Mouse (Mus musculus) heart, embryonic 11.5 days (tissue): Measurements from ENCODE around the gene Manba. TPM values are rescaled to one million over a fixed set of nuclear protein-coding genes. Genes with fewer than 3 reads are reported as not detected.

Experiments
- ATAC-seq: fragments of 200-750 bp; cut with Nextera tagmentation; replicated peaks from 2 replicates; pipeline ENCODE4 v1.8.0; 2017; ENCODE audit warnings: moderate library complexity; ENCODE audit not compliant: insufficient number of reproducible peaks, low FRiP score, low TSS enrichment
- H3K27ac ChIP-seq: fragments of 300-500 bp; sonication (generic); 2 replicates; pipeline ENCODE4 v1.5.1; 2014; ENCODE audit warnings: mild to moderate bottlenecking, low read depth, low read length
- H3K27me3 ChIP-seq: fragments of 300-500 bp; sonication (generic); 2 replicates; pipeline ENCODE4 v1.6.1; 2014; ENCODE audit warnings: mild to moderate bottlenecking, low read length, mixed read lengths; ENCODE audit not compliant: control insufficient read depth, insufficient read depth
- H3K36me3 ChIP-seq: fragments of 300-500 bp; sonication (generic); 2 replicates; pipeline ENCODE4 v1.6.1; 2014; ENCODE audit warnings: mild to moderate bottlenecking, low read length, moderate library complexity, mixed read lengths; ENCODE audit not compliant: control insufficient read depth, insufficient read depth
- H3K4me1 ChIP-seq: fragments of 300-500 bp; sonication (generic); 2 replicates; pipeline ENCODE4 v1.6.1; 2014; ENCODE audit warnings: low read length; ENCODE audit not compliant: control insufficient read depth, insufficient read depth
- H3K4me2 ChIP-seq: fragments of 300-500 bp; sonication (generic); 2 replicates; pipeline ENCODE4 v1.6.1; 2014; ENCODE audit warnings: mild to moderate bottlenecking, moderate library complexity
- H3K4me3 ChIP-seq: fragments of 300-500 bp; sonication (generic); 2 replicates; pipeline ENCODE4 v1.5.1; 2014; ENCODE audit warnings: low read depth, low read length
- H3K9ac ChIP-seq: fragments of 300-500 bp; sonication (generic); 2 replicates; pipeline ENCODE4 v1.6.1; 2014; ENCODE audit warnings: mild to moderate bottlenecking, low read depth, low read length, moderate library complexity
- H3K9me3 ChIP-seq: fragments of 300-500 bp; sonication (generic); replicated peaks from 2 replicates; pipeline ENCODE4 v1.6.1; 2016; ENCODE audit warnings: low read length; ENCODE audit not compliant: control insufficient read depth
- WGBS: fragments of 180-500 bp; shearing (Covaris S2); extraction: QIAGEN DNeasy Blood & Tissue Kit; methylation state at CpG from one replicate; pipeline ENCODE4 v1.1.7; 2014; ENCODE audit not compliant: insufficient replicate concordance; 5-methylcytosine and 5-hydroxymethylcytosine counted together
- polyA plus RNA-seq: library from polyadenylated mRNA; unstranded; fragments of >200 nt; fragmentation: Nextera tagmentation; extraction: Ambion mirVana; gene quantifications from 2 replicates; pipeline ENCODE4 v1.2.1, GENCODE M21; 2014

Gene Manba
- polyA plus RNA-seq, 1 experiment from 2014 or later, result 29.7 TPM

DNA sequence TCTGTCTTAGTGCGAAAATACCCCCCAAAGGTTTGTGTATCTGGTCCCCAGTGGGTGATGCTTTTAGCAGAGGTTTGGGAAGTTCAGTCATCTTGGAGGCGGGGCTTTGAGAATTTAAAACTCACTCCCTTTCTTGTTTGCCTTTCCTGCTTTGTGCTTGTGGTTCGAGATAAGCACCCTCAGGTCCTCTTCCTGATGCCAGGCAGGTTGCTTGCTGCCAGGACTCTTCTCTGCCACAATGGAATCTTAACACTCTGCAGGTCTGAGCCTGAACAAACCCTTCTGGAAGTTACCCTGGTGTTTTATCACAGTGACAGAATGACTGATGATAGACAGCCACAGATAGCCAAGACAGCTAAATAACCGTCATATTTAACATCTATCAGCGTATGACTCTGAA is 83.2 kb downstream of the Manba start:
- Histone ChIP-seq H3K4me3 (no peak overlapping the region), H3K27ac (no peak overlapping the region), H3K27me3 (no peaks in the 10 kb centered on the region), H3K9ac (no peak overlapping the region), H3K36me3 (no peaks in the 10 kb centered on the region; the same call in 1 of the 2 replicates), H3K9me3 (no peaks in the 10 kb centered on the region), H3K4me2 (no peak overlapping the region), H3K4me1 (peaks cover 14% of the 10 kb centered on the region)
- 29% methylated on average over 5 of the region's 5 CpGs for WGBS
- ATAC-seq, result no peak

DNA sequence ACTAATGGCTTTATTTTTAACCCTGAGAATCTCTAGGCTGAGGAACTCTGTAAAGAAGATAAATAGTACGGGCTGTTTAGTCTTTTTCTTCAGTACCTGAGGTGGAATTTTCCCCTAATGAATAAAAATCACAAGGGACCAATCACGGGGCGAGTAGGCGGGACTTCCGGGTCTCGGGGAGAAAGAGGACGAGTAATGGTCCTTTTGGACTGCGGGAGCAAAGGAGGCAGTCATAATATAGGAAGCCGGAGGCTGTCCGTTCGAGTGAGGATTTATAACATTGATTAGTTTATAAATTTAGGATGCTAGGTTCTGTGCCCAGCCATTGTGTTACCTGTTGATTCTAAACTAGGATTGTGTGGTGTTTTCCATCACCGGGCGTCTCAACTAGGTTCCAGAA is 86.1 kb downstream of the Manba start:
- no peak overlapping the region for H3K9ac ChIP-seq
- no peaks in the 10 kb centered on the region; the same call in 1 of the 2 replicates for H3K36me3 ChIP-seq
- WGBS, result 61% methylated on average over 13 of the region's 13 CpGs
- no peak overlapping the region for H3K27ac ChIP-seq
- H3K27me3 ChIP-seq, result no peaks in the 10 kb centered on the region
- H3K4me2 ChIP-seq, result no peak overlapping the region
- no peak overlapping the region for H3K4me3 ChIP-seq
- no peak for ATAC-seq
- no peaks in the 10 kb centered on the region for H3K9me3 ChIP-seq
- peaks cover 23% of the 10 kb centered on the region for H3K4me1 ChIP-seq

GRCm38 (mm10) chr3:135573051-135573450 is 87.6 kb downstream of the Manba start:
- Histone ChIP-seq H3K9me3 (no peaks in the 10 kb centered on the region), H3K9ac (no peak overlapping the region), H3K4me2 (no peak overlapping the region), H3K36me3 (no peaks in the 10 kb centered on the region; the same call in 1 of the 2 replicates), H3K27me3 (no peaks in the 10 kb centered on the region), H3K4me3 (no peak overlapping the region), H3K4me1 (peaks cover 19% of the 10 kb centered on the region), H3K27ac (0 out of 2 replicates have a peak overlapping the region, but pooled peaks have one; percentile 29)
- no peak for ATAC-seq
- WGBS, result 47% methylated on average over 6 of the region's 6 CpGs

- WGBS, result 72% methylated on average over 3 of the region's 3 CpGs
- ATAC-seq, result no peak
Measured at GRCm38 (mm10) chr3:135575126-135575525, 89.7 kb downstream of the Manba start.

DNA sequence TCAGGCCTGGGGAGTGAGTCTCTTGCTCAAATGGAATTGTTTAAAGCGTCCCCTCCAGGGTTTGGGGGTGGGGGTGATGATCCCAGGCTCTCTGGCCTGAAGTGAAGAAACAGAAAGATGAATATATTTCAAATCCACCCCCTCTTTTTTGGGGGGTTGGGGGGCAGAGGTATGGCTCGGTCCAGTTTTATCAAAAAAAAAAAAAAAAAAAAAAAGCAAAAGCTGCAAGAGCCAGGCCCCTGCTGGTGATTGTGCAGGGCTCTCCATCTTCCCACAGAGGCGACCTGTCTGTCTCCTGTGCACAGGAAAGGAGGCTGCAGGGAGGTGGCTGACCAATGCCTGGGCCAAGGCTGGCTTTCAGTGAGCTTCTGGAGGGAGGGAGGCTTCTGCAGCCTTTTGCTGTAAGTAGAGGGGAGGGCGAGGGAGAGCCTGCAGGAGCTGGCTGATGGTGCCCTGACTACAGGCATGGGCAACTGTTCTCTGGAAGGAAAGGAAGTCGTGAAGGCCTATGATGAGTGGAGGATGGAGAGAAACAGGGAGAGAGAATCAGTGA is 93.3 kb downstream of the Manba start:
- Histone ChIP-seq H3K4me2 (no peak overlapping the region), H3K9me3 (no peaks in the 10 kb centered on the region), H3K9ac (no peak overlapping the region), H3K27me3 (no peaks in the 10 kb centered on the region), H3K4me1 (peaks cover 24% of the 10 kb centered on the region), H3K4me3 (no peak overlapping the region), H3K36me3 (no peaks in the 10 kb centered on the region), H3K27ac (peak overlapping the region; percentile 50)
- ATAC-seq, result no peak
- 40% methylated on average over 5 of the region's 5 CpGs for WGBS

More at GRCm38 (mm10) chr3:135575126-135575525, 89.7 kb downstream of the Manba start:
- Histone ChIP-seq H3K9ac (no peak overlapping the region), H3K27ac (no peak overlapping the region), H3K9me3 (no peaks in the 10 kb centered on the region), H3K27me3 (no peaks in the 10 kb centered on the region), H3K4me2 (no peak overlapping the region), H3K4me3 (no peak overlapping the region), H3K36me3 (no peaks in the 10 kb centered on the region; the same call in 1 of the 2 replicates), H3K4me1 (peaks cover 23% of the 10 kb centered on the region)

DNA sequence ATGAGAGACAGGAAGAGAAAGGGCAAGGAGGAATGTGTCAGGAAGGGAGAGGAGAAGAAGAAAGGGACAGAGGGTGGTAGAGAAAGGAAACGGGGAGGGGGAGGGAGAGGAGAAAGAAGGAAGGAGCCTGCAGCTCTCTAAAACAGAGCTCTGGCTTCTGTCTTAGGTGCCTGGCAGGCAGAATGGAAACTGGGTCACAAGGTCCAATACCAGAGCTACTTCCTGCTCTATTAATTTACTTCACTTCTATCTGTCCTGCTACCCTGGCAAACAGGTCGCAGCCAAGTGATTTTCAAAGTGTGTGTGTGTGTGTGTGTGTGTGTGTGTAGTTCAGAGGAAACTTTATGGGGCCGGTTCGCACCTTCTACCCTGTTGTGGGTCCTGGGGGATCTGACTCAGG is 93.8 kb downstream of the Manba start:
- peaks cover 23% of the 10 kb centered on the region for H3K4me1 ChIP-seq
- no peaks in the 10 kb centered on the region for H3K27me3 ChIP-seq
- no peaks in the 10 kb centered on the region for H3K36me3 ChIP-seq
- H3K4me2 ChIP-seq, result no peak overlapping the region
- H3K9ac ChIP-seq, result no peak overlapping the region
- WGBS, result 40% methylated on average over 4 of the region's 4 CpGs
- H3K27ac ChIP-seq, result peak overlapping the region; percentile 54
- peak; percentile 37; the same call in 1 of the 2 replicates for ATAC-seq
- H3K4me3 ChIP-seq, result no peak overlapping the region
- H3K9me3 ChIP-seq, result no peaks in the 10 kb centered on the region

DNA sequence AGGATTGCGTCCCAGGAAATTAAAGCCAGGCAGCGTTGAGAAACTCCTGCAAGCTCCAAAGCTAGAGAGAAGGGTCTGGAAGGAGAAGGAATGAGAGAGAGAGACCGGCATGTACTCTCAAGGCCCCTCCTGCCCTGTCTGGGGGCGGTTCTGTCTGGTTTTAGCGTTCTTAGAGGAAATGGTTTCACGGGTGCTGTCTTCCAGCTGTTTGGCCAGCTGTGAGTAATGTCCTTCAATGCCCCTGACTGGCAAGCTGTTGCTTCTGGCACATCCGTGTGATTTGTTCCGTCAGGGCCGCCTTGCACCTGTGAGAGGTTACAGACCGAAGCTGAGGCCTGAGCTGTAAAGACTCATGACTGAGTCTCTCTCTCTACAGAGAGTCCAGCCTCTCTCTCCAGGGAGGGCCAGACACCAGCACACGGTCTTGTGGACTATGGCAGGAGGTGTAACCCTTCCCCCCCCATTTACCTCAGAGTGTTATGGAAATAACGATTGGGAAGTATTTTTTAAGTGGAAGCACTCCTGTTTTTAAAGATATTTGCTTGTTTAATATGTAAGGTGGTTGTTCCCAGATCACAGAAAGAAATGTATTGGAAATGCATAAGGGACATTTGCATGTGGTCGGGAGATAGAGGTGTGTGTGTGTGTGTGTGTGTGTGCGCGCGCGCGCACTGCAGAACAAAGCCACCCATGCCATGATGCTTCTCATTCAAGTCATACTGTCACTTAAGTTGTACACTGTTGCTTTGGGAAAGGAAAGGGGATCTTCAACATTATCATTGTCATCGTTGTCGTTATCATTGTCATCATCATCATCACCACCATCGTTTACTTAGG is 95.2 kb downstream of the Manba start:
- no peak overlapping the region for H3K9ac ChIP-seq
- H3K4me3 ChIP-seq, result no peak overlapping the region
- no peak overlapping the region for H3K27ac ChIP-seq
- no peaks in the 10 kb centered on the region for H3K9me3 ChIP-seq
- ATAC-seq, result no peak
- H3K27me3 ChIP-seq, result no peaks in the 10 kb centered on the region
- H3K4me1 ChIP-seq, result peaks cover 26% of the 10 kb centered on the region
- no peak overlapping the region for H3K4me2 ChIP-seq
- 71% methylated on average over 21 of the region's 21 CpGs for WGBS
- H3K36me3 ChIP-seq, result no peaks in the 10 kb centered on the region

GRCm38 (mm10) chr3:135581606-135582117 is 96.3 kb downstream of the Manba start:
- Histone ChIP-seq H3K27me3 (no peaks in the 10 kb centered on the region), H3K4me2 (no peak overlapping the region), H3K27ac (peak overlapping the region; percentile 30; the same call in 1 of the 2 replicates), H3K36me3 (peaks cover 2% of the 10 kb centered on the region; the same call in 1 of the 2 replicates), H3K9ac (no peak overlapping the region), H3K4me3 (no peak overlapping the region), H3K4me1 (peaks cover 29% of the 10 kb centered on the region), H3K9me3 (no peaks in the 10 kb centered on the region)
- WGBS, result 24% methylated on average over 10 of the region's 10 CpGs
- ATAC-seq, result no peak
